Mouse (Mus musculus) limb, embryonic 11.5 days (tissue): ENCODE results near the gene Isg15. TPM values are rescaled to one million over a fixed set of nuclear protein-coding genes. Genes with fewer than 3 reads are reported as not detected.
A peak's percentile ranks its signal among the peaks of the same experiment; 100 is the strongest.

Experiments used
- ATAC-seq: fragments of 200-750 bp; cut with Nextera tagmentation; 2 replicates; pipeline ENCODE4 v1.8.0; 2017; ENCODE audit warnings: low read depth; ENCODE audit not compliant: insufficient number of reproducible peaks, low FRiP score, low TSS enrichment
- DNase-seq: peaks from one replicate; pipeline ENCODE4 v3.0.0-alpha.2; 2015; ENCODE audit warnings: low spot score
- H3K27ac ChIP-seq: fragments of 300-500 bp; sonication (generic); replicated peaks from 2 replicates; pipeline ENCODE4 v1.5.1; 2014; ENCODE audit warnings: low read depth, mild to moderate bottlenecking, low read length
- H3K27me3 ChIP-seq: fragments of 300-500 bp; sonication (generic); 2 replicates; pipeline ENCODE4 v1.6.1; 2014; ENCODE audit warnings: mild to moderate bottlenecking, low read length, mixed read lengths; ENCODE audit not compliant: control insufficient read depth, insufficient read depth
- H3K36me3 ChIP-seq: fragments of 300-500 bp; sonication (generic); 2 replicates; pipeline ENCODE4 v1.6.1; 2014; ENCODE audit warnings: mild to moderate bottlenecking, low read length, moderate library complexity, mixed read lengths; ENCODE audit not compliant: control insufficient read depth, insufficient read depth
- H3K4me1 ChIP-seq: fragments of 300-500 bp; sonication (generic); 2 replicates; pipeline ENCODE4 v1.6.1; 2014; ENCODE audit warnings: low read length, mixed read lengths; ENCODE audit not compliant: control insufficient read depth, insufficient read depth
- H3K4me2 ChIP-seq: fragments of 300-500 bp; sonication (generic); 2 replicates; pipeline ENCODE4 v1.6.1; 2014; ENCODE audit warnings: low read depth, mild to moderate bottlenecking, moderate library complexity; ENCODE audit not compliant: severe bottlenecking
- H3K4me3 ChIP-seq: fragments of 300-500 bp; sonication (generic); 2 replicates; pipeline ENCODE4 v1.5.1; 2014; ENCODE audit warnings: low read depth, low read length
- H3K9ac ChIP-seq: fragments of 300-500 bp; sonication (generic); 2 replicates; pipeline ENCODE4 v1.6.1; 2014; ENCODE audit warnings: mild to moderate bottlenecking, low read length
- H3K9me3 ChIP-seq: fragments of 300-500 bp; sonication (generic); 2 replicates; pipeline ENCODE4 v1.6.1; 2016; ENCODE audit warnings: low read length; ENCODE audit not compliant: control insufficient read depth
- WGBS: fragments of 180-500 bp; shearing (Covaris S2); extraction: QIAGEN DNeasy Blood & Tissue Kit; methylation state at CpG from one replicate; pipeline ENCODE4 v1.1.7; 2014; 5-methylcytosine and 5-hydroxymethylcytosine counted together
- polyA plus RNA-seq: library from polyadenylated mRNA; unstranded; fragments of >200 nt; fragmentation: Nextera tagmentation; extraction: Ambion mirVana; gene quantifications from 2 replicates; pipeline ENCODE4 v1.2.1, GENCODE M21; 2014

Gene Isg15
- polyA plus RNA-seq, 1 experiment from 2014 or later, result 0.20 TPM

GRCm38 (mm10) chr4:156213134-156213533 is 12.5 kb upstream of the Isg15 start:
- no peak overlapping the region for H3K27ac ChIP-seq
- H3K4me1 ChIP-seq, result no peaks in the 10 kb centered on the region
- DNase-seq, result no peak
- no peak overlapping the region for H3K4me2 ChIP-seq
- no peaks in the 10 kb centered on the region for H3K27me3 ChIP-seq
- no peak overlapping the region for H3K4me3 ChIP-seq
- no peak overlapping the region for H3K9ac ChIP-seq
- H3K36me3 ChIP-seq, result no peaks in the 10 kb centered on the region
- ATAC-seq, result no peak
- WGBS, result 91% methylated on average over 13 of the region's 13 CpGs
- no peaks in the 10 kb centered on the region for H3K9me3 ChIP-seq

GRCm38 (mm10) chr4:156209963-156210635 is 9.5 kb upstream of the Isg15 start:
- no peak for DNase-seq
- no peak overlapping the region for H3K4me3 ChIP-seq
- H3K27ac ChIP-seq, result no peak overlapping the region
- H3K4me1 ChIP-seq, result no peaks in the 10 kb centered on the region
- ATAC-seq, result no peak
- H3K4me2 ChIP-seq, result no peak overlapping the region
- H3K9ac ChIP-seq, result no peak overlapping the region
- H3K9me3 ChIP-seq, result no peaks in the 10 kb centered on the region
- H3K27me3 ChIP-seq, result 0 out of 2 replicates have a peak, but pooled peaks cover 3% of the 10 kb centered on the region
- no peaks in the 10 kb centered on the region for H3K36me3 ChIP-seq
- 71% methylated on average over 13 of the region's 13 CpGs for WGBS

- no peak for ATAC-seq
- DNase-seq, result no peak
- Histone ChIP-seq H3K4me3 (no peak overlapping the region), H3K9me3 (no peaks in the 10 kb centered on the region), H3K36me3 (no peaks in the 10 kb centered on the region), H3K4me2 (no peak overlapping the region), H3K27me3 (peaks cover 11% of the 10 kb centered on the region), H3K27ac (no peak overlapping the region), H3K9ac (no peak overlapping the region), H3K4me1 (0 out of 2 replicates have a peak, but pooled peaks cover 1% of the 10 kb centered on the region)
- 90% methylated on average over 4 of the region's 4 CpGs for WGBS
These were observed 8.3 kb upstream of the Isg15 start for GRCm38 (mm10) chr4:156208872-156209271.

GRCm38 (mm10) chr4:156203413-156204131 is 3.0 kb upstream of the Isg15 start:
- Histone ChIP-seq H3K4me3 (peak overlapping the region; percentile 53), H3K27ac (no peak overlapping the region), H3K9me3 (no peaks in the 10 kb centered on the region), H3K9ac (peak overlapping the region; percentile 58), H3K27me3 (peaks cover 18% of the 10 kb centered on the region), H3K36me3 (no peaks in the 10 kb centered on the region), H3K4me1 (0 out of 2 replicates have a peak, but pooled peaks cover 7% of the 10 kb centered on the region), H3K4me2 (peak overlapping the region; percentile 97)
- WGBS, result under 1% methylated on average over 49 of the region's 49 CpGs
- DNase-seq, result peak; percentile 66
- peak; percentile 37; the same call in 1 of the 2 replicates for ATAC-seq

GRCm38 (mm10) chr4:156203001-156203412 is 2.4 kb upstream of the Isg15 start, which contains the start of gene AW011738:
Gene AW011738, plus strand, starts transcription at chr4:156203304.
- H3K9ac ChIP-seq, result peak within 1 kb of the TSS; percentile 58
- DNase-seq (peak; percentile 77), ATAC-seq (0 out of 2 replicates have a peak, but pooled peaks have one; percentile 45)
- no peaks in the 10 kb centered on the region for H3K9me3 ChIP-seq
- peaks cover 18% of the 10 kb centered on the region for H3K27me3 ChIP-seq
- under 1% methylated on average over 31 of the region's 39 CpGs for WGBS
- H3K4me1 ChIP-seq, result 0 out of 2 replicates have a peak, but pooled peaks cover 7% of the 10 kb centered on the region
- H3K36me3 ChIP-seq, result no peaks in the 10 kb centered on the region
- peak within 1 kb of the TSS; percentile 53 for H3K4me3 ChIP-seq
- no peak within 1 kb of the TSS for H3K27ac ChIP-seq
- H3K4me2 ChIP-seq, result peak within 1 kb of the TSS; percentile 97

GRCm38 (mm10) chr4:156202462-156202893 is 1.9 kb upstream of the Isg15 start:
- Histone ChIP-seq H3K9me3 (no peaks in the 10 kb centered on the region), H3K4me3 (peak overlapping the region; percentile 53), H3K36me3 (no peaks in the 10 kb centered on the region), H3K4me2 (peak overlapping the region; percentile 97), H3K4me1 (0 out of 2 replicates have a peak, but pooled peaks cover 7% of the 10 kb centered on the region), H3K27ac (no peak overlapping the region), H3K9ac (no peak overlapping the region), H3K27me3 (peaks cover 18% of the 10 kb centered on the region)
- ATAC-seq (no peak), DNase-seq (no peak)
- 39% methylated on average over 12 of the region's 12 CpGs for WGBS

GRCm38 (mm10) chr4:156197829-156198205 is 2.8 kb downstream of the Isg15 start:
- Histone ChIP-seq H3K27me3 (no peaks in the 10 kb centered on the region), H3K9ac (peak overlapping the region; percentile 70), H3K4me3 (peak overlapping the region; percentile 41), H3K36me3 (peaks cover 4% of the 10 kb centered on the region; the same call in 1 of the 2 replicates), H3K27ac (peak overlapping the region; percentile 97), H3K4me1 (peaks cover 22% of the 10 kb centered on the region), H3K4me2 (peak overlapping the region; percentile 53), H3K9me3 (no peaks in the 10 kb centered on the region)
- DNase-seq (peak; percentile 95), ATAC-seq (peak; percentile 92)
- under 1% methylated on average over 25 of the region's 26 CpGs for WGBS

- Histone ChIP-seq H3K36me3 (peaks cover 5% of the 10 kb centered on the region; the same call in 1 of the 2 replicates), H3K4me2 (peak within 1 kb of the TSS; percentile 87), H3K27ac (peak within 1 kb of the TSS; percentile 97), H3K4me3 (peak within 1 kb of the TSS; percentile 82), H3K27me3 (no peaks in the 10 kb centered on the region), H3K4me1 (peaks cover 26% of the 10 kb centered on the region), H3K9ac (peak within 1 kb of the TSS; percentile 70), H3K9me3 (no peaks in the 10 kb centered on the region)
- 2% methylated on average over 18 of the region's 88 CpGs for WGBS
- peak; percentile 76 for DNase-seq
- ATAC-seq, result peak; percentile 85
These were observed 3.3 kb downstream of the Isg15 start, which contains the start of gene Agrn for GRCm38 (mm10) chr4:156197131-156197828. Gene Agrn, minus strand, starts transcription at chr4:156197488.
